Mouse (Mus musculus): ENCODE results near the gene Rps17.

The Rps17 gene

DNA sequence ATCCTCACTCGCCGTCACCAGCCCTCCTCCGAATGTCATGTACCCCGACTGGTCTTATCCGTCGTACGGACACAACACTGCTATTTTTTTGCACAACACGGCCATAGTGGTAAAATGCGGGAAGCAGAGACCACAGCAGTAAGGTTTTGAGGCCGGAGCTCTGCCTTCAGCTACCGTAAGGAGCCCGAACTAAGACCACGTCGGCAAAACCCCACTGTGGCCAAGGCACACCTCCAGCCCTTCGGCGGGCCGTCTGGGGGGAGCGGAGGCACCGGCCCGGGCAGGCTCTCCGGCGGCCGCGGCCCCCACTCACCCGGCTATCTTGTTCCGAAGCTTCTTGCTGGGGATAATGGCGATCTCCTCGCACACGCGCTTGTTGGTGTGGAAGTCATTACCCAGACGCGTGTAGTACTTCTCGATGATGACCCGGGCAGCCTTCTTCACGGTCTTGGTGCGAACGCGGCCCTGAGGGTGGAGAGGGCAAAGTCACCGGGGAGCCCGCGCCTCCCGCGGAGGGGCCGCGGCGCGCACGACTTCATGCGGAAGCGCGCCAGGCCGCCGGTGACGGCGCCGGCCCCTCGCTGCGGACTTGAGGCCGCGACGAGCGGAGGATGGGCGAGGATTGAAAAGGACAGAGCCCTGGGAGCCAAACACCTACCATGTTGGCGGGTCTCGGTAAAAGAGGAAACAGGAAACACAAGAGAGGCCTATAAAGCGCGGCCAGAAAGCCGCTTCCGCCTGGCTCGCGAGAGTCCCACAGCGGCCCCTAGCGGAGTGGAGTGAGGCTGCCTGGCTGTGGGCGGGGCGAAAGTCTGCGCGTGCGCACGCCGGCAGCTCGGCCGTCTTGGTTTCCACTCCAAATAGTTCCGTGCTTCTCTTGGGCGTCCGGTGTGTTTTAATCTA, at the start of gene Rps17:
TSS of gene Rps17 (minus strand) at position 711 of the 903 bp plus-strand sequence.
- peak; percentile 96 for DNase-seq (ENCODE audit: low read depth, low spot score)

DNA sequence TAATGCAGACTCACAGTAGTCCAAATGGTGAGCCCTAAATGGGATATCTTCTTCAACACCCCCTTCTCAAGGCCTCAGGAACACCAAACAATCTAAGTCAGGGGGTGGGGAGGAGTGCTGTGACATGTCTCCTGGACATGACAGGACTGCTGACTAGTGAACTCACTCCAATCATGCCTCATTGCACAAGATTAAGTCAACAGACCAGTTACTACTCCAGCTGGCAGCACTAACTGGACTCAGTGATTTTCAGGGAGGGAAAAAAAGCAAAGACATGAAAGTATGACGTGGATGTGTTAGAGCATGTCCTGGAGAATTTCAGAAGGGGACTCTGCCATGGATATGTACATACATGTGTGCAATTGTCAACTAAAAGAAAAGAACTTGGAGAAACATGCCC, 34.3 kb upstream of the Rps17 start:
- no peak for DNase-seq (ENCODE audit: low read depth, low spot score)

DNA sequence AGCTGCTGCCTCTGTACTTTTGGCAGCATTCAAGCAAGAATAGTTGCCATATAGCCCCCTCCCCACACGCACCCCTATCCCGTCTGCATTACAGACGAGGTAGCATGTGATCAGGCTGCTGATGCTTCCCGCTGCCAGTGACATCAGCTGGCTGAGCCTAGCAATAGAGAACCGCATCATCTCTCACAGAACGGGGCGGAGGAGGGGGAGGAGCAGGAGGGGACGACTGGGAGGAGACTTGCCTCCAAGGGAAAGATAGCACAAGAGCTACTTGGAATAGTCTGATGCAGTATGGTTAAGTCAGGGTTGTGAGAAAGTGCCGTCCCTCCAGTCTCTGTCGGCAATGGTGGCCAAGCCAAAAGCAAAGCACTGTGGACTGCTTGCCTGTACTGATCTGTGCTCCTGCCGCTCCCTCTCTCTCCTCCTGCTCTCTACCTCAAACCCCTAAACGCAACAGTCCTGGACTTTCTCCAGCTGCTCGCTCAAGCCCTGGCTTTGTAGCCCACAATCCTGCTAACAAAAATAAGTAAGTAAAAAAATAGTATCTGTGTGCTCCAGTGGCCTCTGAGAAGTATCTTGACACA, 27.4 kb upstream of the Rps17 start:
- DNase-seq (ENCODE audit: low read depth, low spot score): peak; percentile 96

DNA sequence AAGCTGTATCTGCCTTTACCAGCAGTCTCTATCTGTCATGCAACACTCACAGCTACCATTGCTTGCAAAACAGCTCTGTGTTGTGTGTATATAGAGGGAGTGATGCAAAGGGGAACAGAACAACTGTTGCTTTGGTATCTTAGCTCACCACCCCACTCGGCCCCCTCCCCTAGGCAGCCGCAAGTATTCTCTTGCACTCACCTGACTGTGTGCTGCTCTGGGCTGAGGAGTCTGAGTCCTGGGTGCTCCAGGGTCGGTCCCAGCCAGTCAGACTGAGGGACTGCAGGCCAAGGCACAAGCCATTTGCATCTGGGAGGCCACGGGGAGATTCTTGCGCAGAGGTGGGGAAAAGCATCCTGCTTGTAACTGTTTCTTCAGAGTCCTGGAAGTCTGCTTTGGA, 26.8 kb upstream of the Rps17 start:
- DNase-seq (ENCODE audit: low read depth, low spot score): no peak

DNA sequence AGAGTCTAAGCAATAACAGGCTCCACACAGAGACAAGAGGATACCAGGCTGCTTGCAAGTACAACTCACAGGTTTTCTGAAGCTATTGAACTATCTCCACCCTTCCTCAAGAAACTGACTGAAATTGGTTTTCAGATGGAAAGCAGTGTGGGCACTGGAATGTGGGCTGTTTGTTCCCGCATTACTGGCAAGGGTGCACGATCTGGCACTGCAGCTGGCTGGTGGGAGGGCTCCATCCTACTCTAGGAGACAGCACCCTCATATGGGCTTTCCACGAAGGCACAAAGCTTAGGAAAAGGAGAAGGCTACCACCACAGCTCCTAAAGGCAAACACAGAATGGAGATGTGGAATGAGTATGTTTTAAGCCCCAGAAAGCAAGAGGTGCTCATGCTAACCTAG, 24.7 kb upstream of the Rps17 start:
- peak; percentile 88 for DNase-seq (ENCODE audit: low read depth, low spot score)

DNA sequence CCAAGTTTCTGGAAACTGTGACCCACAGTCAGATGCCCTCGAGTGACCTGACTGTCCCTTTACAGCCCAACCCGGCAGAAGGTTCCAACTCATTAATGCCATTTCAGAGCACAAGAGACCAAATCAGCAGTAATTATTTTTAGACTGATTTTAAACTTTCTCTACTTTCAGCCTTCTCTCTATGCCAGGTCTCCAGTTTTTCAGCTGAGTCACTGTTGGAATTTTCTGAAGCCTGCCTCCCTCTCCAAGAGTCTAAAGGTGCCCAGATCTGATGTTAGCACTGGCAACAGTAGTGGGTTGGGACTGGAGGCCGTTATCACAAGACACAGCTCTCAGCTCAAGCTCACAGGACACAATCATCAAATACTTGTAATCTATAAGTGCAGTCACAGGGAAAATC, 22.9 kb upstream of the Rps17 start:
- peak; percentile 56 for DNase-seq (ENCODE audit: low read depth, low spot score)

DNA sequence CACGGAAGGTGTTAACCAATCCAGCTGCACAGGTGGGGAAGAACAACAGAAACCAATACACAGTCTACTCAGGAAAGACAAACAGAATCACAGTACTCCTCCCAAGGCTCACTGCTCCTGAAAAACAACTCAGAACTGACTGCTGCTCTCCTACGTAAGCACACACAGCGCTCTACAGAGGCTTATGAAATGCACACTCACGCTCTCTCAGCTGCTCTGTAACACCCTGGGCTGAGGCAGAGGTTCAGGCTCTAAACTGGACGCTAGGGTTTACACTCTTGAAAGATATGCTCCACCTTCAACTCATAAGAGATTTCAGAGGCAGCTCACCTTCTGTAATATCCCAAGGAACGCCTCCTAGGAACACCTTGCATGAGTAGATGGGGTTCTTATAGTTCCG, 11.9 kb upstream of the Rps17 start:
- DNase-seq (ENCODE audit: low read depth, low spot score): no peak

DNA sequence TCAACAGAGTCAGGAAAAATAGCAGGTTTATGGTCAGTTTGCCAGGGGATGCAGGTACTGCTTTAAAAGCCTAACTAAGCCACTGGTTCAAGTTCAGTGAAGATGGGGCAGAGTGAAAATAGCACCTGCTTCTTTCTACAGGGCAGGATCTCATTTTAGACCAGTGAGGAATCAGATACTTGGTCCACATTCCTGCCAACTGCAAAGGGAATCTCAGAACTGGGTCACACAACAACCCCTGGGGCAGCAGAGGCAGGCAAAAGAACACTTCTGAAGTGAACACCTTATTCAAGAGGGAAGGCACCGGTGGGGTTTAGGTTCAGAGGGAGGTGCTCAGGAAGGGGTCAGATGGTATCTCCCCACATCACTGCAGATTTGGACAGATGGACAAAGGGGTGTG, 11.3 kb upstream of the Rps17 start:
- DNase-seq (ENCODE audit: low read depth, low spot score): no peak

DNA sequence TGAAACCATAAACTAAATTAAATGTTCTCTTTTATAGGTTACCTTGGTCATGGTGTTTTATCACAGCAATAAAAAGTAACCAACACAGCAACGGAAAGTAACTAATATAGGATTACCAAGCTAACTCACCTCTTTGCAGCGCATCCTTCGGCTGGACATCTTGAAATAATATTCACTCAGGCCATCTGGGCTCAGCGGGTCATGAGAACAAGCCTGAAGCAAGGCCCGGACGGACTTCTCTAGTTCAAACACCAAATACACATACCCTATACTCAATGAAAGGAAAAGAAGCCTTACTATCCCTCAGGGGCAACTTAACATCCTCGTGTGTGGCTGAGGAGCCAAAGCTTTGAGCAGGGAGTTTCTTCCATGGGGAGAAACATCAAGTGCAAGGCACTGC, 10.7 kb upstream of the Rps17 start:
- DNase-seq (ENCODE audit: low read depth, low spot score): no peak

DNA sequence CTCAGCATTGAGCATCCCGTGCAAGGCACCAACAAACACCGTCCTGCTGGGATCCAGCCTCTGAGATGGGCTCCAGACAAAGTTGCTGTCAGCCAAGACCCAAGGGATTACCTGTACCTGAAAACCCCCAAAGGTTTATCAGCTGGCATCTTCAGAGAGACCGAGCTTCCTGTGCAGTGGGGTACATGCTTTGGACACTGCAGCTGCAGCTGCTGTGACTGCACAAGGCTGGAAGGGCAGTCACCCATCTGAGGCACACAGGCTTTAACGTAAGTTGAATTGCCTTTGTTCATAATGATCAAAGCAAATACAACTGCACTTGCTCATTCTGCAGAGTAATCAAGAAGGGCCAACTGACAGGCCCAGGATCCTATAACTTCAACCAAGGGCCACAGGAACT, 6.8 kb upstream of the Rps17 start:
- no peak for DNase-seq (ENCODE audit: low read depth, low spot score)

DNA sequence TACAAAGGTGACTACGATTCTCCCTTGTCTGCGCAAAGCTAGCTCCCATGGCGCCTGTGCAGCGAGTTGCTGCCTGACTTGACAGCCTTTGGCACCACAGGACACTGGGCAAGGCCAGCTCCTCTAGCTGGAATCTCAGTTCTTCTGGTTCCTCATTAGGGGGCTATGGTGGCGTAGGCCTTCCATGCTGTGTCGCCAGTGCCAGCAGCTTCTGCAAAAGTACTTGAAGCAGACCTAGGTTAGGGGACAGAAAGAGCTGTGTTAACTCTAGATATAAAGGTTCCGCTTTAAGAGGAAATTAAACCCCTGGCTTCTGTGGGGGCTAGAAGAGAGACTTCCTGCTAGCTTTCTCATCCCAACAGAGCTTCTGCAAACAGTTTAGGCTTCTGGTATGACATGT, 3.2 kb upstream of the Rps17 start:
- DNase-seq (ENCODE audit: low read depth, low spot score): no peak

DNA sequence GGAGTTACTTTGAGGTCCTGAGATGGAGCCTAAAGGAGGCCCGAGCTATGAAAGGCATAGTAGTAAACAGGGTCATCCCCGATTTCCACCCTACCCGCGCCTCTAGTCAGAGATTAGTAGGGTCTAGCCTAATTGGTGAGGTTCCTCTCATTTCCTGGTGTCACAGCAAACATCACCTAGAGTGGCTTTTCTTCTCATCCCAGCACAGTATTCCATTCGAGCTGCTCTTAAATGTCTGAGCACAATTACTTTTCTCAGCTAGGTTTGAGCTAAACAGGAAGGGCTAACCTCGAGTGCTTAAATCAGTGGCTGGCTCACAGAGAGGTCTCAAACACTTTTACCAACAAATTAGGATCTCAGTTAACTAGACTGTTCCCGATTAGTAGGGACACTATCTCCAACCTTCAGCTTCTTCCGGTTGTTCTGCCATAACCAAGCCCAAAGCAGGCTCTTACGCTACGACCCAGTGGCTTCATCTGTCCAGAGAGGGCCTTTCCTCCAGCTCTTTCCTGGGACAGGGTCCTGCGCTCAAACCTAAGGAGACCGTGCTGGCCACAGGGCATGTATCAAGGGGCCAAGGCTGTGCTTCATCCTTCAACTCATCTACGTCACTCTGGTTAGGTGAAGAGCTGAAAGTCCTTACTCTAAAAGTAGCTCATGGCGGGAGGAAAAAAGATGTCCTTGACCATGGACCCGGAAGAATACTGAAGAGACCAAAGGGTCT, 555 bp upstream of the Rps17 start:
- no peak for DNase-seq (ENCODE audit: low read depth, low spot score)

DNA sequence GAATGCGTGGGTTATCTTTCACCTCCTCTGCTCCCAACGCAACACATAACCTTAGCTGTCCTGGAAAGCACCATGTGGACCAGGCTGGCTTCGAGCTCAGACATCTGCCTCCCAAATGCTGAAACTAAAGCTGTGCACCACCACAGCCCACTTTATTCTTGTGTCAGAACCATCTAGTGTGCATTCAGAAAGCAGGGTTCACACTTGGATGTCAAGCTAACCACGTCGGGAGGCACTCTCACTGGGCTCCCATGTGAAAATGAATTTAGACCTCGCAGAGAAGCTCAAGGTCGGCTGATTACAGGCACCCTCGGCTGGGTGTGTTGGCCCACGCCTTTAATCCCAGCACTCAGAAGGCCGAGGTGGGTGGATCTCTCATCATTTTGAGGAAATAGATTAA, 1.2 kb downstream of the Rps17 start:
- peak; percentile 28 for DNase-seq (ENCODE audit: low read depth, low spot score)

DNA sequence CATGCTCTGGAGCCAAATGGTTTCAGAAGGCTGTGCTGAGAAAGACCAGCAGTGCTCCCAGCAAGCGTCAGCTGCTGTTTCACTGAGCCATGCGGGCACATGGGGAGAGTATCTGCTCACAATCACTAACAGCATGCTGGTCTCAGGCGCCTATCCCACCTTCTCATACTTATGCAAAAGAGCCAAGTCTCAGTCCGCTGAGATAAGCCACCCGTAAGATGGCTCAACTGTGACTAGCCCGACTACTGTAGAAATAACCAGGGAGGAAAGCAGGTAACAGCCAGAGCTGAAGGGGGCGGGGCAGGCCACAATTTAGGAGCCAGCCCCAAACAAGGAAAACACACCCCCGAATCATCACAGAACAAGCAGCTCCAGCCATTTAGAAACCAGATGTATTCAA, 1.7 kb downstream of the Rps17 start:
- DNase-seq (ENCODE audit: low read depth, low spot score): peak; percentile 20

DNA sequence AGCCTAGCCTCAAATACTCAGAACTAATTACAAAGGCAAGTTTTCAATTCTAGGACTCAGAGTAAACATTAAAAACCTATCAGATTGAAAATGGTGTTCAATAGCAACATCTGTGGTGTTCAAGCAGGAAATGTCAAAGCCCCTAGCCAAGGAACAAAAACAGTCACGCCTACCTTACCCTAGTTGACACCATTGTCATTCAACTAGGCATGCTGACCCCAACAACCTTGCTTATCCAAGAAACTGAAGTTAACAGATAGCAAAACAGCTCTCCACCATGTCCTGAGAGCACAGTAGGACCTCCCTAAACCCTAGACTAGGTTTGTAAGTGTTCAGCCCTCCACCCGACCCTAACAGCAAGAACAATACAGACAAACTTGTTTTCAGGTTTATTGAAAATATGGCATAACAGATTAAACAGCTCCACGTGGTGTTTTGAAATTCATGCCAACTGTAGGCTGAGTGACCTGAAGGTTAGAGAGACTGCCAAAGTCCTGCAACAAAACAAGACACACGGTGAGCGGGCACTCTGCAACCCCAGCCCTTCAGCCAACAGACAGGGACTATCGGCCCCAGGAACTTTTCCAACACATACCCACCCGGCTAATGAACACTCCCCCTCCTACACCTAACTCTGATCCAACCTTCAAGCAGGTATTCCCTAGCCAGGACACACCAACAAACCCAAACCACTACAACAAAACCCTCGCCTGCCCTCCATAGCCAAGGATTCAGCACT, 2.5 kb downstream of the Rps17 start:
- no peak for DNase-seq (ENCODE audit: low read depth, low spot score)

DNA sequence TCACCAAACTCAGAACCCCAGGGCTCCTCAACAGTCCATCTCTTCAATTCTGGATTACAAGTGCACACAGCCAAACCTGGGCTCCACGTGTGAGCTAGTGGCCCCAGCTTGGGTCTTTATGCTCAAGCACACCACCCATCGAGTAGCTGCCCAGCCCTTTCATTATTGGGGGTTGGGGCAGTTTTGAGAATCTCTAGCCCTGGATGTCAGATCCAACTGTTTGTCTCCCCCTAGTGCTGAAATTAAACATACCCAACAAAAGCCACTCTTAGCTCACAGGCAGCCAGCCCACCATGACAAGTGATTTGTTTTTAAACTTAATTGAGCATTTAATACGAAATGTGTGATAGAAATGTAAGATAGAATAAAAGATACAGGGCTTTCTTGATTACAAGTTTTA, 3.5 kb downstream of the Rps17 start:
- DNase-seq (ENCODE audit: low read depth, low spot score): peak; percentile 67

DNA sequence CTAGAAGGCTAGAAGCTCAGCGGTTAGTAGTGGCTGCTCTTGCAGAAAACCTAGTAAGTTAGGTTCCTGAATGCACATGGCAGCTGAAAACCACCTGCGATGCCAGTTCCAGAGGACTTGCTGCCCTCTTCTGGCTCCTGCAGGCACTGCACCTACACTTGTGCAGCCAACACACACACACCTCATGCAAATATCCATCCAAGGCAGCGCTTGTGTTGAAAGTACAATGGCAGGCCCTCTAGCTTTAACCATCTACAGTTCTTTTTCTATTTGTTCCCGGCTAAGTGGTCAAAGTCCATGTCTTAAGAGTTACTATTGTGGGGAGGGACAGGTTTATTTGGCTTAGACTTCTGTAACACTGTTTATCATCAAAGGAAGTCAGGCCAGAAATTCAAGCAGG, 5.3 kb downstream of the Rps17 start:
- peak; percentile 70 for DNase-seq (ENCODE audit: low read depth, low spot score)

DNA sequence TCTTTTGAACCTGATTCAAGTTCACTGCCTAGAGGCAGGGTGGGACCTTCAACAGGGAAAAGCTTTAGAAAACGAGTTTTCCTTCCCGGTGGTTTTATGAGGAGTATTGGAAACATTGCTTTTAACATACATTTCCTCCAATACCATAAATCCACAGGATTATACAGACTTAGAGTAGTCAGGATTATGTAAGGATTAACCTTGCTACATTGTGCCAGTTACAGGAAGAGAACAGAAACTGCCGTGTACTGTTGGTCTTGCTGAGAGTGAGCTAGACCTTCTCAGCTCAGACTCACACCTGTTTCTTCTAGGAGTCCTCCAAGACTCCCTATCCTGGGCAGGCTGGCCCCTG, 6.6 kb downstream of the Rps17 start:
- no peak for DNase-seq (ENCODE audit: low read depth, low spot score)

DNA sequence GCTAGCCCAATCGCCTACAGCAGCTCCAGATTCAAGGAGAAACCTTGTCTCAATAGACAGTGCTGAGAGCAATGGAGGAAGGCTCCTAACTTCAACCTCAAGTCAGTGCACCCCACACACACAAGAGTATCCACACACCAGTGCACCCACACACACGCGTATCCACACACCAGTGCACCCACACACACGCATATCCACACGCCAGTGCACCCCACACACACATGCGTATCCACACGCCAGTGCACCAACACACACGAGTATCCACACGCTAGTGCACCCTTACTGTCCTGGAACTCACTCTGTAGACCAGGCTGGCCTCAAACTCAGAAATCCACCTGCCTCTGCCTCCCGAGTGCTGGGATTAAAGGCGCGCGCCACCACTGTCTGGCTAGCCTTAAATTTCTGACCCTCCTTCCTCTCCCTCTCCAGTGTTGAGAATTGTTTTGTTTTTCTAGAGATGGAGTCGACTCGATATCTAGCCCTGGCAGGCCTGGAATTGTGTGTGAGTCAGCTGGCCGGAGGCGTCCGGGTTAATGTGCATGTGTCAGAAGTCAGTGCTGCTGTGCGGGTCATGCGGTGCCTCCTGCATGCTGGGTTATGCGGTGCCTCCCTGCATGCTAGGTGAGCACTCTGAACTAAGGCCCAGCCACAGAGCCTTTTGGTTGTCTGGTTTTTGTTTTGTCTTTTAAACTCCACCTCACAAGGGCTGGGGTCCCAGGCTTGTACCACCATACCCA, 7.1 kb downstream of the Rps17 start:
- no peak for DNase-seq (ENCODE audit: low read depth, low spot score)

DNA sequence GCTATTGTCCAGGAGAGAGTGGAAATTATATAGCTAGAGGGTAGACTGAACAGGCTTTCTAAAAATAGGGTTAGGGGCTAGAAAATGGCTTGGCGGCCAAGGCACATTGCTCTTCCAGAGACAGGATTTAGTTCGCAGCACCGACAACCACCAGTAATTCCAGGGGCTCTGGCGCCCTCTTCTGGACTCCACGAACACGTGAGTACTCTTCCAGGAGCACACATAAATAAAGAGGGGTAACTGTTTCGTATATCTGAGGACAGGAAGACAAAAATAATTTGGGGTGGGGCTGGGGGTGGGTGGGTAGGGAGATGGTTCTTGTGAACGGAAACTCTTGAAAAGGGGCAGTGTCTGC, 8.6 kb downstream of the Rps17 start:
- peak; percentile 60 for DNase-seq (ENCODE audit: low read depth, low spot score)

DNA sequence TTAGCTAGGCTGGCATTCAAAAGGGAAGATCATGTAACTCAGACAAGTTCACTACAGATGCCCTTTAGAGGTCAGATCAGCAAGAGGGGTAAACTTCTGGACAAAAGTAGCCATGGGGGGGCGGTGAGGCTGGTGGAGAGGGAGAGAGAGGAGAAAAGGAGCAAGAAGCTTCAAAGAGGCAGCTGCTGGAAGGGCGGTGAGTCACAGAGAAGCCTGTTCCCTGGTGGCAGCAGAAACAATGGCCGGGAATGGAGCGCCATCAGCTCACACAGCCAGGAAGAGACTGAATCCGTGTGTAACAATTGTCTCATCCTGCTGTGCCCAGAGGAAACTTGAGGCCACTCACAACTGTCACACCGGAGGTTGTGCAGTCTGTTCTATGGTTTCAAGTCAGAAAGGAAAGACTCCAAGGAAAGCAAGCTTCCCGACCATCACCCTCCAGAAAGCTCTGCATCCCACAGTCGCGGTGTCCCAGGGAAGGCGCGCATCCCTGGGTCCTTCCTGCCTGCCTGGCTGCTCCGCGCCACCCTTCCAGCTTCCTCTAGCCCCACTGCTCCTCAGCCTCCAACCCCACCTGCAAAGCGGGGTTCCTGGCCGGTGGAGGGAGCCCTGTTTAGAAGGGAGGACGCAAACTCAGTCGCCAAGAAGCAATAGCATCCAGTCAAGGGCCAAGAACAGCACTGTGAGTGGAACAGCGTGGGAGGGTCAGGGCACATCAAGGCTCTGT, 9.2 kb downstream of the Rps17 start:
- peak; percentile 84 for DNase-seq (ENCODE audit: low read depth, low spot score)

Data from brain, adult 2 months (tissue).